Mouse (Mus musculus): ENCODE data around the gene Cyb5d1.

- TF ChIP-seq CTCF (conservative IDR thresholded peaks at IDR 0.05; ENCODE audit: insufficient read depth, insufficient read length, low read depth, low read length) (no peak), POLR2A (IDR thresholded peaks at IDR 0.05; ENCODE audit: low read depth, low read length) (no peak)
Observed at GRCm38 (mm10) chr11:69369215-69369989, 26.0 kb downstream of the Cyb5d1 start, which contains the start of gene Chd3.
